Mouse (Mus musculus): ENCODE data around the gene Olfr1282. TPM values are rescaled to one million over a fixed set of nuclear protein-coding genes. Genes with fewer than 3 reads are reported as not detected.

Gene Olfr1282
- not detected in 2 replicates for polyA plus RNA-seq (2015; fragmentation: Nextera tagmentation; extraction: Ambion mirVana)

DNA sequence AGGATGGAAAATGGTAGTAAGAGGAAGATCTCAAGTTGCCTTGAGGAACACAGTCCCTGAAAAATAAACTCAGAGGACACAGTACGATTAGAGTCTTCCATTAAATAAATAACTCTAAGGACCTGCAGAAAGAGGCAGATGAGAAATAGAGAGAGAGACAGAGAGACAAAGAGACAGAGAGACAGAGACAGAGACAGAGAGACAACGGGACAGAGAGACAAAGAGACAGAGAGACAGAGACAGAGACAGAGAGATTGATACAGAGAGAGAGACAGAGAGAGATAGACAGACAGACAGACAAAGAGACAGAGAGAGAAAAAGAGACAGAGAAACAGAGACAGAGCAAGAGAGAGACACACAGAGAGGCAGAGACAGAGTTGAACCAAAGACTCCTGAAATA is at the start of gene Olfr1282:
Gene Olfr1282 (minus strand): TSS at position 101 of the 400 bp plus-strand sequence.

GRCm38 (mm10) chr2:111375222-111375621 is 39.3 kb upstream of the Olfr1282 start, which contains the start of gene Olfr1284:
TSS of gene Olfr1284 (plus strand) at chr2:111375522.

DNA sequence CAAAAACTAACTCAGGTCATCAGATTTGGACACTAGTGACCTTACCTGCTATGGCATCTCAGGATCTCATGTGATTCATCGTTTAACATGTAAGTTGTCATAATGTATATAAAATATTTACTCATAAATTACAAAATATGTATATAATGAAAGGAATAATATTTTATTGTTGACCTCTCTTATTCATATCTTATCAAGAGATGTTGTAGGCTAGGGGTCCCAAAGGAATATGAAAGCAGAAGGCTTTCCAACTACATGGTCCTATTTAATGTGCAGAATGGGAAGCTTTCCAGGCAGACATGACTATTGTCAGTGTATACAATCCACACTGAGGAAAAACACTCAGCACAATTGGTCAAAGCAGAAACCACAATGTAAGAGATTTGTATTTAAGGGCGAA is 30.6 kb upstream of the Olfr1282 start, which contains the start of gene Olfr1283:
Gene Olfr1283 (plus strand): TSS at position 301 of the 400 bp plus-strand sequence.

DNA sequence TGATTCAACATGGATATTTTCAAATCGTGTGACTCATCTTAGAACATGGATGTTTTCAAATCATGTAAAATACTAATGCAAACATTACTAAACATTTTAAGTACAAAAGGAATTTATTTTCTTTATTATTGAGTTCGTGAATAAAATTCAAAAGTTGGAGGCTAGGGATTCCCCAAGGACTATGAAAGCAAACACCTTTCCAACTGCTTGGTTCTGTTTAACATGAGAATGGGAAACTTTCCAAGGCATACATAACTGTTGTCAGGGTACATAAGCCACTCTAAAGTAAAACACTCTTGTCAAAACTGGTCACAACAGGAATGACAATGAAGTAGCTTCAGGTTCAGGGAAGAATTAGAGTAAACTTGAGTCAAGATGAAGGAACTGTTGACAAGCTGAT is 9.7 kb downstream of the Olfr1282 start, which contains the start of gene Olfr1281:
Gene Olfr1281 (plus strand): TSS at position 301 of the 400 bp plus-strand sequence.

DNA sequence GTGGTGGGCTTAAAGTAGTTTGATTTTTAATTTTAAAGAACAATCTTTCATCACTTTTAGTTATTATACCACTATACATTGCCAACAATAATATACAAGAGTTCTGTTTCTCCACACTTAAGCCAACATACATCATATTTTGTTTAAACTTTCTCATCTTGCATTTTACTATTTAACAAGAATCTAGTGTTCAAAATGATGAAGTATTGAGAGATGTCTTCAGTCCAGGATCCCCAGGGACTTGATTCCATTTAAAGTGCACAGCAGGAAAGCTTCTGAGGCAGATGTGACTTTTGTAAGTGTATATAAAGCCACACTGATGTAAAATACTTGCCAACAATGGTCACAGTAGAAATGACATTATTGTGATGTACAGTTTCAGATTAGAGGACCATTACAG is 22.2 kb downstream of the Olfr1282 start, which contains the start of gene Olfr1280:
Gene Olfr1280 (plus strand): TSS at position 301 of the 400 bp plus-strand sequence.

GRCm38 (mm10) chr2:111300374-111300773 is 35.5 kb downstream of the Olfr1282 start, which contains the start of gene Olfr1279:
TSS of gene Olfr1279 (plus strand) at chr2:111300635.

GRCm38 (mm10) chr2:111289836-111290235 is 46.0 kb downstream of the Olfr1282 start, which contains the start of gene Olfr1278:
TSS of gene Olfr1278 (plus strand) at chr2:111290136.

Other genes with a start within 250 kb of the Olfr1282 start
- gene Gm13941, start 230.1 kb downstream of the Olfr1282 start, polyA plus RNA-seq (2015; fragmentation: Nextera tagmentation; extraction: Ambion mirVana): not detected in 2 replicates
- gene Gm15130, start 183.1 kb downstream of the Olfr1282 start, polyA plus RNA-seq (2015; fragmentation: Nextera tagmentation; extraction: Ambion mirVana): not detected in 2 replicates
- not detected in 2 replicates for gene 4930430A15Rik, start 106.5 kb downstream of the Olfr1282 start, polyA plus RNA-seq (2015; fragmentation: Nextera tagmentation; extraction: Ambion mirVana)
- not detected in 2 replicates for gene Olfr1275, start 100.8 kb downstream of the Olfr1282 start, polyA plus RNA-seq (2015; fragmentation: Nextera tagmentation; extraction: Ambion mirVana)
- not detected in 2 replicates for gene Olfr1276, start 81.6 kb downstream of the Olfr1282 start, polyA plus RNA-seq (2015; fragmentation: Nextera tagmentation; extraction: Ambion mirVana)
- gene Olfr1277, start 62.0 kb downstream of the Olfr1282 start, polyA plus RNA-seq (2015; fragmentation: Nextera tagmentation; extraction: Ambion mirVana): not detected in 2 replicates
- not detected in 2 replicates for gene Olfr1278, start 45.9 kb downstream of the Olfr1282 start, polyA plus RNA-seq (2015; fragmentation: Nextera tagmentation; extraction: Ambion mirVana)
- gene Olfr1279, start 35.4 kb downstream of the Olfr1282 start, polyA plus RNA-seq (2015; fragmentation: Nextera tagmentation; extraction: Ambion mirVana): not detected in 2 replicates
- not detected in 2 replicates for gene Olfr1280, start 22.1 kb downstream of the Olfr1282 start, polyA plus RNA-seq (2015; fragmentation: Nextera tagmentation; extraction: Ambion mirVana)
- gene Olfr1281, start 9.6 kb downstream of the Olfr1282 start, polyA plus RNA-seq (2015; fragmentation: Nextera tagmentation; extraction: Ambion mirVana): not detected in 2 replicates
- not detected in 2 replicates for gene Olfr1283, start 30.7 kb upstream of the Olfr1282 start, polyA plus RNA-seq (2015; fragmentation: Nextera tagmentation; extraction: Ambion mirVana)
- not detected in 2 replicates for gene Olfr1284, start 39.4 kb upstream of the Olfr1282 start, polyA plus RNA-seq (2015; fragmentation: Nextera tagmentation; extraction: Ambion mirVana)
- not detected in 2 replicates for gene Olfr1286, start 87.0 kb upstream of the Olfr1282 start, polyA plus RNA-seq (2015; fragmentation: Nextera tagmentation; extraction: Ambion mirVana)
- gene Olfr1287, start 113.1 kb upstream of the Olfr1282 start, polyA plus RNA-seq (2015; fragmentation: Nextera tagmentation; extraction: Ambion mirVana): not detected in 2 replicates
- gene Olfr1288, start 138.0 kb upstream of the Olfr1282 start, polyA plus RNA-seq (2015; fragmentation: Nextera tagmentation; extraction: Ambion mirVana): not detected in 2 replicates
- gene Olfr1289, start 144.7 kb upstream of the Olfr1282 start, polyA plus RNA-seq (2015; fragmentation: Nextera tagmentation; extraction: Ambion mirVana): not detected in 2 replicates
- not detected in 2 replicates for gene Olfr1290, start 157.8 kb upstream of the Olfr1282 start, polyA plus RNA-seq (2015; fragmentation: Nextera tagmentation; extraction: Ambion mirVana)
- gene Olfr1291-ps1, start 161.1 kb upstream of the Olfr1282 start, polyA plus RNA-seq (2015; fragmentation: Nextera tagmentation; extraction: Ambion mirVana): not detected in 2 replicates
- not detected in 2 replicates for gene Olfr1293-ps, start 189.1 kb upstream of the Olfr1282 start, polyA plus RNA-seq (2015; fragmentation: Nextera tagmentation; extraction: Ambion mirVana)
- not detected in 2 replicates for gene Olfr1294, start 204.2 kb upstream of the Olfr1282 start, polyA plus RNA-seq (2015; fragmentation: Nextera tagmentation; extraction: Ambion mirVana)
- gene Olfr1295, start 233.6 kb upstream of the Olfr1282 start, polyA plus RNA-seq (2015; fragmentation: Nextera tagmentation; extraction: Ambion mirVana): not detected in 2 replicates